Mouse (Mus musculus): ENCODE measurements around the gene Olfr553.

GRCm38 (mm10) chr7:102619608-102620007, 1.6 kb upstream of the Olfr553 start:
- TF ChIP-seq CTCF (IDR thresholded peaks at IDR 0.05) (no peak), EP300 (IDR thresholded peaks at IDR 0.05) (no peak)
